Mouse (Mus musculus) mesoderm, embryonic 11.5 days (tissue): Measurements from ENCODE around the gene Gdpd3.
A peak's percentile ranks its signal among the peaks of the same experiment; 100 is the strongest.

Source experiments
- DNase-seq: peaks from one replicate; pipeline ENCODE4 v3.0.0-alpha.2; 2012; ENCODE audit warnings: low read depth, low spot score

Gdpd3 gene

GRCm38 (mm10) chr7:126803751-126804150 is 37.6 kb downstream of the Gdpd3 start:
- DNase-seq: no peak

DNA sequence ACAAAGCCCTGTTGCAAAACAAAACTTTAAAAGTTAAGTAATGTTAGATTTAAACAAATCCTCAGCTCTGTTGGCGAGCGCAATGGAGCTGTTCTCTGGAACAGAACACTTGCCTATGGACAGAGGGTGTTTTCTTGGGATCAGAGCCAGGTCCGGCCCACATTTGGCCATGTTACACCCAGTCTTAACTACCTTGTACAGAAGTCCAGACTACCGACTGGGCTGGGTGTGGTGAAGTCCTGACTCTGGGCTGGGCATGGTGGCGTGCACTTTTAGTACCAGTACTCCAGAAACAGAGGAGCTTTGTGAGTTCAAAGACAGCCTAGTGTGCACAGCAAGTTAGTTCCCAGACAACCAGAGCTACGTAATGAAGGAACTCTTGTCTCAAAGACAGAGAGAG is 40.8 kb downstream of the Gdpd3 start:
- no peak for DNase-seq

- DNase-seq: no peak
These were observed 41.3 kb downstream of the Gdpd3 start for GRCm38 (mm10) chr7:126807405-126807804.

GRCm38 (mm10) chr7:126808703-126809455 is 42.7 kb downstream of the Gdpd3 start:
- DNase-seq: peak; percentile 87

GRCm38 (mm10) chr7:126809723-126810369 is 43.7 kb downstream of the Gdpd3 start:
- DNase-seq: no peak

- no peak for DNase-seq
These were observed 49.6 kb downstream of the Gdpd3 start for GRCm38 (mm10) chr7:126815726-126816222.

GRCm38 (mm10) chr7:126816494-126816893 is 50.4 kb downstream of the Gdpd3 start:
- DNase-seq: no peak

GRCm38 (mm10) chr7:126817595-126817994 is 51.5 kb downstream of the Gdpd3 start:
- no peak for DNase-seq

DNA sequence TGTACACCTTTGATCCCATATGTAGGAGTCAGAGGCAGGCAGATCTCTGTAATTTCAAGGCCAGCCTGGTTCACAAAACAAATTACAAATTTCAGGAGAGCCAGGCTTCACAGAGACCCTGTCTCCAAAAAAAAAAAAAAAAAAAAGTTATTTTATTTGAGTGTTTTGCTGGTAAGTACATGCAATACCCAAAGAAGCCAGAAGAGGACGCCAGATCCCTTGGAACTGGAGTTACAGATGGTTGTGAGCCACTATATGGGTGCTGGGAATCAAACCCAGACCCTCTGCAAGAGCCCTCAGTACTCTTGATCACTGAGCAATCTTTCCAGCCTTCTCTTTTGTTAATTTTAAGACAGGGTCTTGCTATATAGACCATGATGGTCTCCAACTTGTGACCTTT is 52.7 kb downstream of the Gdpd3 start:
- DNase-seq: no peak

DNA sequence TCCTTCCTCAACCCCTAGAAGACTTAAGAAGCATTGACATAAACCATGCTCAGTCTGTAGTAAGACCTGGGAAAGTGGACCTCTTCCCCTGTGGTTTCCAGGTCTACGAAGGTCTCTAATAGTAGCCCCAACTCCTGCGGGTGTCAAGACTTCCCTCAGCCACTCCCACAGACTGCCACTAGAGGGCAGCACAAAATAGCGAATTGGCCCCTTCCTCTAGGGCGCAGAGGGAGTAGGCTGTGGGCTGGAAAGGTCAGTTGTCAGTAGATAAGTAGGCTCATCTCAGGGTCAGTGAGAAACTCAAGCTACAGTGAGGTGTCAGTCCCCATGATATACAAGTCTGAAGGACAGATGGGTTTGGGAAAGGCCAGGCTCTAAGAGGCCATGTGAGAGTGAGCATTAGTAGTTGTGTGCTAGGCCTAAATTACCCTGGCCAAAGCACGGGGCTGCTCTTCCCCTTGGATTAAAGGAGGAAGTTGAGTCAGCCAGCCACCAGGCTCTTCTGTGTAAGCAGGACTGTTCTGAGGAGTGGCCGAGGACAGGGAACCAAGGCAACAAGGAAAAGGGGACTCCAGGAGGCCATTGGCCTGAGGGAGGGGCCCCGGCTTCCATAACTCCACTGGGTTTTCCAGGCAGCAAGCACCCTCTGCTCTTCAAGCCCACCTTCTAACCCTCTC is 55.8 kb downstream of the Gdpd3 start:
- DNase-seq: peak; percentile 86

DNA sequence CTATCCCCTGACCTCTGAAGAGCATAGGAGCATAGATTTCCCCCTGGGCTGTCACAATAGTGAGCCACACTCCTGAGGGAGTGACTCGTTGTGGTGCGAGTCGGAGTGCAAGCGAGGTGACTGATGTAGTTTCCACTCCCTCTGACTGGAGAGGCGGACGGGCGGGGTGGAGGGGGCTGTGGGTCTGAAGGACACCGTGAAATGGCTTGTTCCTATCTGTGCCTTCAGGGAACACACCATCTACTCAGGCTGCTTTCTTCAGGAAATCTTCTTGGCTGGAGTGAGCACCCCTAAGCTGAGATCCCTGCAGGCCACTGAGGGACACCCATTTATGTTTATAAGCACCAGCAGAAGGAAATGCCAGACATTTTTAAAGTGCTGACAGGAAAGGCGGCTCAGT is 56.6 kb downstream of the Gdpd3 start:
- DNase-seq: no peak

- no peak for DNase-seq
These were observed 57.1 kb downstream of the Gdpd3 start for GRCm38 (mm10) chr7:126823202-126823711.

- no peak for DNase-seq
These were observed 57.8 kb downstream of the Gdpd3 start for GRCm38 (mm10) chr7:126823940-126824339.
